Mouse (Mus musculus) testis, adult 2 months (tissue): ENCODE measurements around the gene Fgg.

Source experiments
- CTCF ChIP-seq: fragments of 200-500 bp; IDR thresholded peaks from 2 replicates; pipeline ENCODE4 v1.5.1; 2012; ENCODE audit warnings: low read depth, mild to moderate bottlenecking, inconsistent platforms, low read length, moderate library complexity; ENCODE audit not compliant: control insufficient read depth, insufficient read depth, insufficient replicate concordance
- POLR2A ChIP-seq: fragments of 200-500 bp; IDR thresholded peaks from 2 replicates; pipeline ENCODE4 v1.6.1; 2012; ENCODE audit warnings: low read depth, mild to moderate bottlenecking, inconsistent platforms, low read length, moderate library complexity; ENCODE audit not compliant: control insufficient read depth

- TF ChIP-seq POLR2A (no peak), CTCF (no peak)
Measured at GRCm38 (mm10) chr3:83012636-83013035, 5.1 kb downstream of the Fgg start.
